Mouse (Mus musculus) kidney, adult 2 months (tissue): ENCODE data around the gene Shisa9. TPM values are rescaled to one million over a fixed set of nuclear protein-coding genes. Genes with fewer than 3 reads are reported as not detected.
A peak's percentile ranks its signal among the peaks of the same experiment; 100 is the strongest.

ENCODE experiments used
- DNase-seq: peaks from one replicate; pipeline ENCODE4 v3.0.0; 2021
- H3K27ac ChIP-seq: fragments of 200-500 bp; 2 replicates; pipeline ENCODE4 v1.5.1; 2012; ENCODE audit warnings: low read depth, low read length, control low read depth, inconsistent platforms; ENCODE audit not compliant: insufficient read depth
- H3K27me3 ChIP-seq: fragments of 200-500 bp; replicated peaks from 2 replicates; pipeline ENCODE4 v1.6.1; 2012; ENCODE audit warnings: mild to moderate bottlenecking, moderate library complexity, low read length, inconsistent platforms; ENCODE audit not compliant: control insufficient read depth, insufficient read depth
- H3K36me3 ChIP-seq: fragments of 200-500 bp; 2 replicates; pipeline ENCODE4 v1.6.1; 2012; ENCODE audit warnings: mild to moderate bottlenecking, moderate library complexity, low read length, inconsistent platforms; ENCODE audit not compliant: control insufficient read depth, insufficient read depth
- H3K4me1 ChIP-seq: fragments of 200-500 bp; 2 replicates; pipeline ENCODE4 v1.6.1; 2011; ENCODE audit warnings: low read length; ENCODE audit not compliant: control insufficient read depth, insufficient read depth
- H3K4me3 ChIP-seq: fragments of 200-500 bp; 2 replicates; pipeline ENCODE4 v1.5.1; 2011; ENCODE audit warnings: mild to moderate bottlenecking, low read depth, low read length, control low read depth; ENCODE audit not compliant: insufficient read depth
- CTCF ChIP-seq: fragments of 200-500 bp; conservative IDR thresholded peaks from 2 replicates; pipeline ENCODE4 v1.5.1; 2011; ENCODE audit warnings: low read depth, mild to moderate bottlenecking, control low read depth, low read length, moderate library complexity, mixed read lengths; ENCODE audit not compliant: insufficient read depth, insufficient read length
- POLR2A ChIP-seq: fragments of 200-500 bp; IDR thresholded peaks from one replicate; pipeline ENCODE4 v1.6.1; 2011; ENCODE audit warnings: low read depth, low read length, control low read depth
- WGBS: fragments of 180-500 bp; shearing (Covaris S2); methylation state at CpG from one replicate; pipeline ENCODE4 v1.1.7; 2018; 5-methylcytosine and 5-hydroxymethylcytosine counted together
- polyA plus RNA-seq: library from polyadenylated mRNA; depleted of rRNA; stranded (reverse); fragments of >200 nt; gene quantifications from 2 replicates; pipeline ENCODE4 v1.2.3, GENCODE M21; 2012

Shisa9 gene
- polyA plus RNA-seq, 1 experiment: 0.20 TPM

- H3K4me3 ChIP-seq: no peak overlapping the region
- 55% methylated on average over 4 of the region's 4 CpGs for WGBS
- H3K4me1 ChIP-seq: no peaks in the 10 kb centered on the region
- TF ChIP-seq CTCF (no peak), POLR2A (no peak)
- no peak overlapping the region for H3K27ac ChIP-seq
- no peaks in the 10 kb centered on the region for H3K36me3 ChIP-seq
- H3K27me3 ChIP-seq: no peaks in the 10 kb centered on the region; the same call in 1 of the 2 replicates
- DNase-seq: no peak
These were observed 34.2 kb downstream of the Shisa9 start for GRCm38 (mm10) chr16:12017921-12018618.

GRCm38 (mm10) chr16:12020103-12020755 lies 36.3 kb downstream of the Shisa9 start:
- H3K4me1 ChIP-seq: no peaks in the 10 kb centered on the region
- no peaks in the 10 kb centered on the region for H3K36me3 ChIP-seq
- DNase-seq: no peak
- H3K4me3 ChIP-seq: no peak overlapping the region
- no peak overlapping the region for H3K27ac ChIP-seq
- TF ChIP-seq POLR2A (no peak), CTCF (no peak)
- WGBS: 72% methylated on average over 1 of the region's 1 CpGs
- no peaks in the 10 kb centered on the region for H3K27me3 ChIP-seq

GRCm38 (mm10) chr16:12032441-12032840 lies 48.5 kb downstream of the Shisa9 start:
- Histone ChIP-seq H3K4me3 (no peak overlapping the region), H3K36me3 (no peaks in the 10 kb centered on the region), H3K27ac (no peak overlapping the region), H3K27me3 (no peaks in the 10 kb centered on the region), H3K4me1 (no peaks in the 10 kb centered on the region)
- no peak for TF ChIP-seq POLR2A
- no peak for TF ChIP-seq CTCF
- DNase-seq: no peak
- 48% methylated on average over 1 of the region's 1 CpGs for WGBS

- Histone ChIP-seq H3K4me3 (no peak overlapping the region), H3K36me3 (no peaks in the 10 kb centered on the region), H3K27ac (no peak overlapping the region), H3K4me1 (no peaks in the 10 kb centered on the region), H3K27me3 (no peaks in the 10 kb centered on the region)
- no peak for DNase-seq
- WGBS: 86% methylated on average over 2 of the region's 2 CpGs
- TF ChIP-seq POLR2A (no peak), CTCF (no peak)
These were observed 51.0 kb downstream of the Shisa9 start for GRCm38 (mm10) chr16:12034868-12035267.

- Histone ChIP-seq H3K27ac (no peak overlapping the region), H3K27me3 (no peaks in the 10 kb centered on the region), H3K4me1 (no peaks in the 10 kb centered on the region), H3K36me3 (no peaks in the 10 kb centered on the region), H3K4me3 (no peak overlapping the region)
- TF ChIP-seq POLR2A (no peak), CTCF (no peak)
- 93% methylated on average over 3 of the region's 3 CpGs for WGBS
- DNase-seq: no peak
These were observed 51.7 kb downstream of the Shisa9 start for GRCm38 (mm10) chr16:12035626-12036025.

DNA sequence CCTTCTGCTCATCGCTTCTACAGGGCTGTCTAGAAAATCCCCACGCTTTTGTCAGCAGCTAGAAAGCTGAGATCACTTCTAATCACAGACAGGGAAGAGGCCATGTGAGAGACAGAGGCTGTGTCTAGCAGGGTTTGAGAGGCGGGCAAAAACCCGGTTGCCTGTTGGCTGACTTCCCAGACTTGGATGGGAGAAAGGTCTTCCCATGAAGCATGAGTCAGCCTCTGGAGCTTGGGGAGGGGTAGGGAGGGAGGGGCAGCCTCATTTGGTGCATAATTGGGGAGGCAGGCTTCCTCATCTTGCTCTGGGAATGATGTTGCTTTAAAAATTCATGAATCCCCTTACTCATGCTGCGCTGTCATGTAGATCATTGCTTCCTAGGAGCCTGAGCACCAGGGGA lies 57.0 kb downstream of the Shisa9 start:
- WGBS: 48% methylated on average over 5 of the region's 5 CpGs
- no peak for TF ChIP-seq CTCF
- TF ChIP-seq POLR2A: no peak

GRCm38 (mm10) chr16:12052051-12052450 lies 68.1 kb downstream of the Shisa9 start:
- no peak for DNase-seq
- WGBS: 95% methylated on average over 1 of the region's 1 CpGs
- TF ChIP-seq CTCF: no peak
- no peak for TF ChIP-seq POLR2A
- Histone ChIP-seq H3K27me3 (no peaks in the 10 kb centered on the region), H3K4me3 (no peak overlapping the region), H3K27ac (no peak overlapping the region), H3K4me1 (no peaks in the 10 kb centered on the region), H3K36me3 (no peaks in the 10 kb centered on the region)

More for the DNA sequence above, 57.0 kb downstream of the Shisa9 start:
- peak; percentile 6 for DNase-seq
- Histone ChIP-seq H3K36me3 (no peaks in the 10 kb centered on the region), H3K27ac (no peak overlapping the region), H3K4me3 (no peak overlapping the region), H3K27me3 (no peaks in the 10 kb centered on the region), H3K4me1 (no peaks in the 10 kb centered on the region)
